Mouse (Mus musculus): ENCODE measurements around the gene Pfn1.

- TF ChIP-seq CTCF (IDR thresholded peaks at IDR 0.05; ENCODE audit: low read depth, low read length) (no peak), POLR2A (IDR thresholded peaks at IDR 0.05; ENCODE audit: borderline replicate concordance, low read depth, low read length) (no peak)
These were observed 8.8 kb downstream of the Pfn1 start for GRCm38 (mm10) chr11:70645461-70646258.

All from bone marrow macrophage, adult 2 months (primary cell).